Comparison of ENCODE assay signal across 12 mouse cellular contexts in genomic region chr13:33078056-33078705, GRCm38 (mm10). TPM values are rescaled to one million over a fixed set of nuclear protein-coding genes. Genes with fewer than 3 reads are reported as not detected.
DNase-seq lines count a peak whose midpoint lies in the region; ATAC-seq and TF ChIP-seq lines count a peak whose summit lies in the region.
"Had no signal": no experiment of that assay in that cellular context is flagged by ENCODE, and none has a peak within 500 bp of the region (broad histone marks: within the 10 kb centered on the region; RNA-seq: fewer than 3 reads in every experiment).

TSS of gene Serpinb1b (plus strand) at chr13:33078575.

- peak within 1 kb of the TSS; percentile 56 for H3K4me2 ChIP-seq in heart, embryonic 12.5 days
- peak within 1 kb of the TSS; percentile 36 for H3K4me2 ChIP-seq in lung, postnatal 0 days (replicated peaks; ENCODE audit: low read depth, low read length)
- H3K4me2 ChIP-seq in forebrain, postnatal 0 days (ENCODE audit: low read depth) = no peak within 1 kb of the TSS
- H3K4me2 ChIP-seq in stomach, postnatal 0 days (replicated peaks; ENCODE audit: low read depth) = peak within 1 kb of the TSS; percentile 44; the same call in 1 of the 2 replicates
- H3K4me2 ChIP-seq: limb, embryonic 13.5 days had no signal

- H3K4me1 ChIP-seq in heart, embryonic 12.5 days (replicated peaks) = no peaks in the 10 kb centered on the region
- no peaks in the 10 kb centered on the region for H3K4me1 ChIP-seq in lung, postnatal 0 days (ENCODE audit: insufficient read depth, low read depth, low read length)
- no peaks in the 10 kb centered on the region for H3K4me1 ChIP-seq in forebrain, postnatal 0 days (ENCODE audit: insufficient read depth)
- H3K4me1 ChIP-seq in stomach, postnatal 0 days (replicated peaks; ENCODE audit: control insufficient read depth, insufficient read depth) = no peaks in the 10 kb centered on the region
- H3K4me1 ChIP-seq: limb, embryonic 13.5 days had no signal

- no peaks in the 10 kb centered on the region for H3K27me3 ChIP-seq in heart, embryonic 12.5 days (replicated peaks)
- H3K27me3 ChIP-seq in lung, postnatal 0 days (replicated peaks; ENCODE audit: insufficient read depth, low read length) = no peaks in the 10 kb centered on the region
- H3K27me3 ChIP-seq in forebrain, postnatal 0 days (ENCODE audit: insufficient read depth, low read length) = no peaks in the 10 kb centered on the region
- H3K27me3 ChIP-seq in stomach, postnatal 0 days (ENCODE audit: control insufficient read depth, insufficient read depth, low read length) = no peaks in the 10 kb centered on the region
- H3K27me3 ChIP-seq: limb, embryonic 13.5 days had no signal

- no peaks in the 10 kb centered on the region for H3K9me3 ChIP-seq in heart, embryonic 12.5 days (replicated peaks)
- no peaks in the 10 kb centered on the region for H3K9me3 ChIP-seq in lung, postnatal 0 days (ENCODE audit: low read length)
- no peaks in the 10 kb centered on the region for H3K9me3 ChIP-seq in forebrain, postnatal 0 days (ENCODE audit: low read length)
- no peaks in the 10 kb centered on the region for H3K9me3 ChIP-seq in stomach, postnatal 0 days (ENCODE audit: control insufficient read depth, low read length)
- H3K9me3 ChIP-seq: G1E; limb, embryonic 13.5 days had no signal

- peak; percentile 88 for TF ChIP-seq EP300 in lung, postnatal 0 days (IDR thresholded peaks at IDR 0.05)
- peak; percentile 53 for TF ChIP-seq EP300 in stomach, postnatal 0 days (optimal IDR thresholded peaks at IDR 0.05)

- TF ChIP-seq CTCF in lung, postnatal 0 days (IDR thresholded peaks at IDR 0.05) = no peak
- TF ChIP-seq CTCF in forebrain, postnatal 0 days (IDR thresholded peaks at IDR 0.05; ENCODE audit: low read depth) = no peak
- no peak for TF ChIP-seq CTCF in stomach, postnatal 0 days (IDR thresholded peaks at IDR 0.05; ENCODE audit: low read depth)

- H3K27ac ChIP-seq in heart, embryonic 12.5 days (ENCODE audit: poor library complexity, severe bottlenecking) = no peak within 1 kb of the TSS
- H3K27ac ChIP-seq in lung, postnatal 0 days (ENCODE audit: low read length) = no peak within 1 kb of the TSS
- H3K27ac ChIP-seq in forebrain, postnatal 0 days (ENCODE audit: low read depth, low read length) = no peak within 1 kb of the TSS
- peak within 1 kb of the TSS; percentile 53; the same call in 1 of the 2 replicates for H3K27ac ChIP-seq in stomach, postnatal 0 days (replicated peaks)
- H3K27ac ChIP-seq: limb, embryonic 13.5 days had no signal

- H3K36me3 ChIP-seq in heart, embryonic 12.5 days = no peaks in the 10 kb centered on the region
- H3K36me3 ChIP-seq in lung, postnatal 0 days (ENCODE audit: insufficient read depth, low read length) = no peaks in the 10 kb centered on the region
- no peaks in the 10 kb centered on the region for H3K36me3 ChIP-seq in forebrain, postnatal 0 days (ENCODE audit: insufficient read depth)
- no peaks in the 10 kb centered on the region for H3K36me3 ChIP-seq in stomach, postnatal 0 days (ENCODE audit: control insufficient read depth, insufficient read depth, low read length)
- H3K36me3 ChIP-seq: G1E; limb, embryonic 13.5 days had no signal

- no peak within 1 kb of the TSS for H3K9ac ChIP-seq in heart, embryonic 12.5 days
- H3K9ac ChIP-seq in lung, postnatal 0 days (replicated peaks; ENCODE audit: low read depth) = no peak within 1 kb of the TSS
- H3K9ac ChIP-seq in forebrain, postnatal 0 days = no peak within 1 kb of the TSS
- no peak within 1 kb of the TSS for H3K9ac ChIP-seq in stomach, postnatal 0 days (ENCODE audit: low read length)
- H3K9ac ChIP-seq: limb, embryonic 13.5 days had no signal

- no peak for DNase-seq in heart, adult 9 months (ENCODE audit: low spot score in 2 of 2)
- peak; percentile 50 for DNase-seq in lung, postnatal 0 days (ENCODE audit: low spot score)
- no peak for DNase-seq in lung, postnatal 25 days (ENCODE audit: low spot score)
- DNase-seq in forebrain, postnatal 0 days = peak; percentile 30
- no peak for DNase-seq in stomach, postnatal 0 days (ENCODE audit: low spot score)
- no peak for DNase-seq in kidney, adult 8-10 months
- DNase-seq in spleen, adult 18-20 months = no peak
- DNase-seq: kidney, adult 2 months had no signal

- 61% methylated on average over 3 of the region's 3 CpGs for WGBS in heart, embryonic 12.5 days
- 36% methylated on average over 3 of the region's 3 CpGs for WGBS in lung, postnatal 0 days
- WGBS in forebrain, postnatal 0 days = 28% methylated on average over 3 of the region's 3 CpGs
- WGBS in stomach, postnatal 0 days = 58% methylated on average over 3 of the region's 3 CpGs

- 0 out of 2 replicates have a peak within 1 kb of the TSS, but pooled peaks have one; percentile 16 for H3K4me3 ChIP-seq in heart, embryonic 12.5 days
- no peak within 1 kb of the TSS for H3K4me3 ChIP-seq in lung, postnatal 0 days (ENCODE audit: low read depth, low read length)
- no peak within 1 kb of the TSS for H3K4me3 ChIP-seq in forebrain, postnatal 0 days (ENCODE audit: low read depth, low read length)
- no peak within 1 kb of the TSS for H3K4me3 ChIP-seq in stomach, postnatal 0 days (ENCODE audit: low read depth, low read length)
- H3K4me3 ChIP-seq: limb, embryonic 13.5 days had no signal

- no peak for ATAC-seq in heart, embryonic 12.5 days (ENCODE audit: insufficient number of reproducible peaks, low FRiP score)
- ATAC-seq in lung, postnatal 0 days = peak; percentile 69
- peak; percentile 69 for ATAC-seq in forebrain, postnatal 0 days
- ATAC-seq in stomach, postnatal 0 days (ENCODE audit: low FRiP score, low TSS enrichment) = peak; percentile 66; the same call in 1 of the 2 replicates

RNA-seq across cellular contexts. Expression of gene Serpinb1b, which starts in this region (rescaled TPM):
- not detected in 2 replicates for polyA plus RNA-seq in heart, embryonic 12.5 days (2016; fragmentation: Nextera tagmentation; extraction: Ambion mirVana)
- polyA plus RNA-seq in lung, postnatal 0 days (2015; fragmentation: Nextera tagmentation; extraction: Ambion mirVana) = 0.63 and 0.69 TPM in 2 replicates
- 0.95 and 1.1 TPM in 2 replicates for total RNA-seq in forebrain, postnatal 0 days (2014; rRNA removed)
- 3.5 and 4.1 TPM in 2 replicates for polyA plus RNA-seq in forebrain, postnatal 0 days (2015; fragmentation: Nextera tagmentation; extraction: Ambion mirVana)
- polyA plus RNA-seq in stomach, postnatal 0 days (2015; fragmentation: Nextera tagmentation; extraction: Ambion mirVana) = 1.3 and 2.0 TPM in 2 replicates
- total RNA-seq: G1E; neutrophil, adult 5-6 weeks had no signal
- polyA plus RNA-seq: G1E; kidney, adult 2 months had no signal

Comparison
In these comparisons a context has a peak if more than half of its experiments do, and no peak if none do; other contexts are left out.
1. Peak in DNase-seq, ATAC-seq and H3K4me2 ChIP-seq in lung, postnatal 0 days; RNA of the gene not detected or under 1 TPM.